Mouse (Mus musculus): ENCODE measurements around the gene Nfatc3. TPM values are rescaled to one million over a fixed set of nuclear protein-coding genes. Genes with fewer than 3 reads are reported as not detected.
A peak's percentile ranks its signal among the peaks of the same experiment; 100 is the strongest.

Nfatc3 gene
- polyA plus RNA-seq, 1 experiment from 2014 or later = 4.7 TPM

GRCm38 (mm10) chr8:106044151-106044550 is 14.5 kb upstream of the Nfatc3 start:
- H3K9ac ChIP-seq = no peak overlapping the region
- no peaks in the 10 kb centered on the region for H3K27me3 ChIP-seq
- no peak overlapping the region for H3K4me3 ChIP-seq
- H3K4me1 ChIP-seq (replicated peaks) = peaks cover 6% of the 10 kb centered on the region
- 90% methylated on average over 3 of the region's 3 CpGs for WGBS
- no peak for ATAC-seq (ENCODE audit: low FRiP score)
- no peaks in the 10 kb centered on the region for H3K9me3 ChIP-seq
- no peak overlapping the region for H3K27ac ChIP-seq
- no peak overlapping the region for H3K4me2 ChIP-seq
- peaks cover 42% of the 10 kb centered on the region for H3K36me3 ChIP-seq

DNA sequence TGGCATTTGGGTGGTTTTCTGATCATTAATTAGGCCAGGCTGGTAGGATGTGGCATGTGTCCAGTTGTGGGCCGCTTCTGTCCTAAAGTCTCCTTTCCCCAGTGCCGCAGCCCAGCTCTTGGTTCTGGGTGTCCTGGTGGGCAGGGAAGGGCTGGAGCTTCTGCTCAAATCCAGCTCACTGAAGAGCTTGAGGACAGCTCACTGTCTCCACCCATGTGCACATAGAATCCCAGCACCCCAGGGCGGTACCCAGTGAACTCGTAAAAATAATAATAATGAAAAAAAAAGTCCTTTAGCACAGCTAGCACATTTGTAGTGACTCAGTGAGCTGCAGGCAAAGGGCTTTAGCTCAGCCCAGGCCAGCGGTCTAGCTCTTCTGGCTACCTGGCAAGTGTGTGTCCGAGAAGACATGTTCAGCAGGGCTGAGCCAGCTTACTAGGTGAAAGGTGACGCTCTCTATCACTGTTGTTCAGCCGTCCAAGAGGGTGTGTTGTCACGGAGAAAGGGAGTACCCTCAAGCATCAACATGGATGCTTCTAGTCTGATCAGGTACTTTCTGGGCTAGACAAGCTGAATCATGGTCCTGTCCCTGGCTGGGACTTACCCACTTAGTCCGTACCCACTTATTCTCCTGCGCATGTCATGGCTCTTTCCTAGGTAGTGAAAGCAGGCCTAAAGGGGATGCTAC is 11.6 kb upstream of the Nfatc3 start:
- Histone ChIP-seq H3K36me3 (peaks cover 68% of the 10 kb centered on the region), H3K27me3 (no peaks in the 10 kb centered on the region), H3K4me3 (no peak overlapping the region), H3K9ac (no peak overlapping the region), H3K4me1 (replicated peaks) (peaks cover 6% of the 10 kb centered on the region), H3K27ac (no peak overlapping the region), H3K4me2 (no peak overlapping the region), H3K9me3 (no peaks in the 10 kb centered on the region)
- 97% methylated on average over 11 of the region's 11 CpGs for WGBS
- ATAC-seq (ENCODE audit: low FRiP score) = no peak

GRCm38 (mm10) chr8:106047854-106048630 is 10.6 kb upstream of the Nfatc3 start:
- Histone ChIP-seq H3K27ac (no peak overlapping the region), H3K4me1 (replicated peaks) (peaks cover 6% of the 10 kb centered on the region), H3K4me3 (no peak overlapping the region), H3K36me3 (peaks cover 72% of the 10 kb centered on the region), H3K27me3 (no peaks in the 10 kb centered on the region), H3K9me3 (no peaks in the 10 kb centered on the region), H3K9ac (no peak overlapping the region), H3K4me2 (no peak overlapping the region)
- ATAC-seq (ENCODE audit: low FRiP score) = no peak
- WGBS = 88% methylated on average over 5 of the region's 5 CpGs

DNA sequence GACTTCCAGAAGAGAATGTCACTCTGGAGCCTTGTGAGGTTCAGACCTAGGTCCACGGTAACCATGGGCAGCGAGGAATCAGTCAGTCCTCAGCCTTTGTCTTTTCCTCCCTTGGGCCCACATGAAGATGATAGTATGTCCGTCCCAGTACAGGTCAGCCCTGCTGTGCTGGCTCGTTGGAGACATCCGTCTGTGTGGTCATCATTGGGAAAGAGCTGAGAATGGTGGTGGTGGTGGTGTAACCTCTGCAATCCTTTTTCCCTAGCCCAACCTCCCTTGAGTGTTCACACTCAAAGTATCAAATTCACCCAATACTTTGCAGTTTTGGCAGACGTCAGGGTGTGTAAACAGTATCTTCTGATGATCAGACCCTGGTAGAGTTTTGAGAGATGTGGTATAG is 8.8 kb upstream of the Nfatc3 start:
- Histone ChIP-seq H3K27me3 (no peaks in the 10 kb centered on the region), H3K9ac (no peak overlapping the region), H3K27ac (no peak overlapping the region), H3K4me1 (replicated peaks) (no peaks in the 10 kb centered on the region), H3K4me3 (no peak overlapping the region), H3K9me3 (no peaks in the 10 kb centered on the region), H3K4me2 (no peak overlapping the region), H3K36me3 (peaks cover 78% of the 10 kb centered on the region)
- ATAC-seq (ENCODE audit: low FRiP score) = no peak
- 80% methylated on average over 6 of the region's 6 CpGs for WGBS

- Histone ChIP-seq H3K9me3 (no peaks in the 10 kb centered on the region), H3K36me3 (peaks cover 71% of the 10 kb centered on the region), H3K4me1 (replicated peaks) (no peaks in the 10 kb centered on the region), H3K9ac (no peak overlapping the region), H3K4me3 (no peak overlapping the region), H3K27ac (no peak overlapping the region), H3K4me2 (no peak overlapping the region), H3K27me3 (no peaks in the 10 kb centered on the region)
- WGBS = 87% methylated on average over 3 of the region's 3 CpGs
- no peak for ATAC-seq (ENCODE audit: low FRiP score)
Measured at GRCm38 (mm10) chr8:106051068-106051467, 7.6 kb upstream of the Nfatc3 start.

DNA sequence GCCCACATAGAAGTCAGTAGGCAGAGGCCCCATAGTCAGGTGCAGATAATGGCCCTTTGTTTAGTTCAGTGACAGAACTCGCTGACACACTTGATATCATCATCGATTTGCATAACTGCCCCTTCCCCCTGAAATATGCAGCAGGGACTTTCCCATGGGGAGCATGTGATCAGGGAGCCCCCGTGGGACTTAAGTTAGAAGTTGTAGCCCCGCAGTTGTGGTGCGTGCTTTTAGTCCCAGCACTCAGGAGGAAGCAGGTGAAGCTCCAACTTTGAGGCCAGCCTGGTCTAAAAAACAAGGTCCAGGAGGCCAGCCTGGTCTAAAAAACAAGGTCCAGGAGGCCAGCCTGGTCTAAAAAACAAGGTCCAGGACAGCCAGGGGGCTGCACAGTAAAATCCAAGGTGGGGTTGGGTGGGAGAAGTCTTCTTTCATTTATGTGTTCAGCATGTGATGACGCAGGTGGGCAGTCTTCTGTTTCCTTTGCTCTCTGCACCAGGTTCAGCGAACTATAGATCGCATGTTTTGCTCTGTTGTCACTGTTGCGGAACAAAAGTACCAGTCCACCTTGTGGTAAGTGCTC is 6.0 kb upstream of the Nfatc3 start:
- Histone ChIP-seq H3K9ac (no peak overlapping the region), H3K9me3 (no peaks in the 10 kb centered on the region), H3K36me3 (peaks cover 62% of the 10 kb centered on the region), H3K27ac (no peak overlapping the region), H3K27me3 (no peaks in the 10 kb centered on the region), H3K4me1 (replicated peaks) (no peaks in the 10 kb centered on the region), H3K4me3 (no peak overlapping the region), H3K4me2 (no peak overlapping the region)
- ATAC-seq (ENCODE audit: low FRiP score) = no peak
- 91% methylated on average over 9 of the region's 9 CpGs for WGBS

- H3K36me3 ChIP-seq = peaks cover 50% of the 10 kb centered on the region
- H3K4me3 ChIP-seq = no peak overlapping the region
- no peak overlapping the region for H3K27ac ChIP-seq
- 77% methylated on average over 6 of the region's 6 CpGs for WGBS
- no peak overlapping the region for H3K9ac ChIP-seq
- no peak for ATAC-seq (ENCODE audit: low FRiP score)
- no peaks in the 10 kb centered on the region for H3K9me3 ChIP-seq
- no peaks in the 10 kb centered on the region for H3K27me3 ChIP-seq
- H3K4me1 ChIP-seq (replicated peaks) = peaks cover 10% of the 10 kb centered on the region
- H3K4me2 ChIP-seq = no peak overlapping the region
Measured at GRCm38 (mm10) chr8:106054190-106054811, 4.3 kb upstream of the Nfatc3 start.

GRCm38 (mm10) chr8:106055038-106055437 is 3.6 kb upstream of the Nfatc3 start:
- Histone ChIP-seq H3K36me3 (peaks cover 42% of the 10 kb centered on the region), H3K4me1 (replicated peaks) (peaks cover 10% of the 10 kb centered on the region), H3K27me3 (no peaks in the 10 kb centered on the region), H3K4me2 (no peak overlapping the region), H3K9ac (no peak overlapping the region), H3K27ac (no peak overlapping the region), H3K4me3 (no peak overlapping the region), H3K9me3 (no peaks in the 10 kb centered on the region)
- ATAC-seq (ENCODE audit: low FRiP score) = no peak
- WGBS = 46% methylated on average over 3 of the region's 3 CpGs

DNA sequence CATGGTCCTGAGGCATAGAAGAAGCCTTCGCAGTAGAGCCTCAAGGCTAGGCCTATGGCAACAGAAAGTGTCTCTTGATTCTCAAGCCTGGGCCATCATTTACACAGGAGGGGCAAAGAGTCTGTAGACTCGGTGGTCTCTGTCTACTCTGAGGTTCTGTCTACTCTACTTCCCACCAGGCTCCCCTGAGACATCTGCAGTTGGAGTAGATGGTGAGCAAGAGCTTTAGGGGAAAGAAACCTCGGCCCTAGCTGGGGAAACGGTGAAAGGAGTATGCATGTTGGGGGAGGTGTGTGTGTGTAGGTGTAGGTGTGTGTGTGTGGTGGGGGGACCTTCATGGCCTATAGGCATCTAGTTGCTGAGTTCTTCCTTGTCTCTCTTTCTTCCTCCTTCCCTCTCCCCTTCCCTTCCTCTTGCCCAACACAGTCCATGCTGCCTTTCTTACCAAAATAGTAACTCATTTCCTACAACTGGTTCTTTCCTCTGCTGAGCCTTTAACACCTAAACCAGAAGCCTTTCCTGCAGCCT is 2.1 kb upstream of the Nfatc3 start:
- H3K36me3 ChIP-seq = peaks cover 27% of the 10 kb centered on the region
- no peak overlapping the region for H3K27ac ChIP-seq
- WGBS = 91% methylated on average over 4 of the region's 4 CpGs
- H3K4me3 ChIP-seq = no peak overlapping the region
- H3K4me2 ChIP-seq = no peak overlapping the region
- no peaks in the 10 kb centered on the region for H3K9me3 ChIP-seq
- no peak overlapping the region for H3K9ac ChIP-seq
- H3K27me3 ChIP-seq = no peaks in the 10 kb centered on the region
- H3K4me1 ChIP-seq (replicated peaks) = peaks cover 21% of the 10 kb centered on the region
- ATAC-seq (ENCODE audit: low FRiP score) = no peak

DNA sequence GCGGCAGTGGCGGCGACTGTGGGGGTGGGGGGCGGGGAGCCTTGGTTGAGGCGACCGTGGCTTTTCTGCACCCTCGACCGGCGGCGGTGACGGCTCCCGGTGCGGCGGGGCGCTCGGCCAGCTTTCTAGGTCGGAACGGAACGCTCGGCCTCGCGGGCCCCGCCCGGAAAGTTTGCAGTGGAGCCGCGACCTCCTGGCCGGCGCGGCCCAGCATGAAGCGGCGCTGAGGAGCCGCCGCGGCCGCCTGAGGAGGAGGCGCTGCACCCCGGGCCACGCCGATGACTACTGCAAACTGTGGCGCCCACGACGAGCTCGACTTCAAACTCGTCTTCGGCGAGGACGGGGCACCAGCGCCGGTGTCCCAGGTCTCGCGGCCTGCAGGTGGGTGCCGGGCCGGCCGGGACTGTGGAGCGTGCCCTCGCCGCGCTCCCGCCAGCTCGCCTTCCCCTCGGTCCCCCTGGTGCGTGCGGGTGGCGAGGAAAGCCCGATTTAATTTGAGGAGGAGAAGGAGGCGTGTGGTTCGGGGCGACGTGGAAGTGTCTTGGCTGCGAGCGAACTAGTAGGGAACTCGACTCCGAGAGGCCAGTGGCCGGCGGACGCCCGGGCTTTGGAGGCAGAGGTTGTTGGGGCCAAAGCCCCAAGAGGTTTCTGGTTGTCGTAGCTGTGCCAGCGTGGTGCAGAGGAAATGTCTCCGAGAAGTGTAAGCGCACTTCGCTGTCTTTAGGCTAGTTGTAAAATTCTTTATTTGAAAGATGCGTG is 1.2 kb downstream of the Nfatc3 start:
- WGBS = under 1% methylated on average over 69 of the region's 83 CpGs
- no peaks in the 10 kb centered on the region for H3K27me3 ChIP-seq
- H3K36me3 ChIP-seq = no peaks in the 10 kb centered on the region
- H3K4me2 ChIP-seq = peak overlapping the region; percentile 73
- no peaks in the 10 kb centered on the region for H3K9me3 ChIP-seq
- H3K4me1 ChIP-seq (replicated peaks) = peaks cover 32% of the 10 kb centered on the region
- H3K27ac ChIP-seq = peak overlapping the region; percentile 92
- H3K9ac ChIP-seq = peak overlapping the region; percentile 85
- peak overlapping the region; percentile 84 for H3K4me3 ChIP-seq
- ATAC-seq (ENCODE audit: low FRiP score) = peak; percentile 89

DNA sequence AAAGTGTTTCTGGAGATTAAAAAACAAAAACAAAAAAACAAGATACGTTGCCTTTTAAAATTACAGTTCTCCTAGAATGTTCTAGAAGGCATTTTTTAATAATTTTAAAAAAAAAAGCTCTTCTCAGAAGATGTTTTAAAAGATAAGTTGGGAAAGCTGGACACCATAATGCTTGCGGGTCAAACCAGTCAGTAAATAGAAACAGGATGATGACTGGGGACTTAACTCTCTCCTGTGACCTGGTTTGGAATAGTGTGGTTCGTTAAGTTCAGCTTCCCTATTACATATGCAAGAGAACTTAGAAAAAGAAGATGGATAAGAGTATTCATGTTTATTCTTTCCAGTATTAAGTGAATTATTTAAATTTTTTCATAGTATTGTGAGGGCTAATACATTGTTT is 1.9 kb downstream of the Nfatc3 start:
- peaks cover 32% of the 10 kb centered on the region for H3K4me1 ChIP-seq (replicated peaks)
- 7% methylated on average over 3 of the region's 3 CpGs for WGBS
- no peaks in the 10 kb centered on the region for H3K36me3 ChIP-seq
- ATAC-seq (ENCODE audit: low FRiP score) = no peak
- no peak overlapping the region for H3K27ac ChIP-seq
- H3K9me3 ChIP-seq = no peaks in the 10 kb centered on the region
- no peaks in the 10 kb centered on the region for H3K27me3 ChIP-seq
- peak overlapping the region; percentile 53; the same call in 1 of the 2 replicates for H3K9ac ChIP-seq
- peak overlapping the region; percentile 73 for H3K4me2 ChIP-seq
- H3K4me3 ChIP-seq = peak overlapping the region; percentile 84
